Mouse (Mus musculus) embryo, embryonic 9.5 days (tissue): ENCODE data around the gene Acadvl.

Source experiments
- DNase-seq: peaks from one replicate; pipeline ENCODE4 v3.0.0-alpha.2; 2017; ENCODE audit errors: extremely low spot score

Gene Acadvl

DNA sequence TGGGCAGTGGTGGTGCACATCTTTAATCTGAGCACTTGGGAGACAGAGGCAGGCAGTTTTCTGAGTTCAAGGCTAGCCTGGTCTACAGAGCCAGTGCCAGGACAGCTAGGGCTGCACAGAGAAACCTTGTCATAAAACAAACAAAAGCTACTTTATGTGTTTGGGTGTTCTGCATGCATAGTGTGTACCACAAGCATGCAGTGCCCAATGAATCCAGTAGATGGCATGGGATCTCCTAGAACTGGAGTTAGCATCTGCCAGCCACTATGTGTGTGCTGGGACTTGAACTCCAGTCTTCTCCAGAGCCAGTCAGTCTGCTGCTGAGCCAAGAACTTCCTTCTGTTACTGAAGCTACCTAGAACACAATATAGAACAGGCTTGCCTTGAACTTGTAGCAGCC lies 13.3 kb downstream of the Acadvl start:
- DNase-seq, result no peak

DNA sequence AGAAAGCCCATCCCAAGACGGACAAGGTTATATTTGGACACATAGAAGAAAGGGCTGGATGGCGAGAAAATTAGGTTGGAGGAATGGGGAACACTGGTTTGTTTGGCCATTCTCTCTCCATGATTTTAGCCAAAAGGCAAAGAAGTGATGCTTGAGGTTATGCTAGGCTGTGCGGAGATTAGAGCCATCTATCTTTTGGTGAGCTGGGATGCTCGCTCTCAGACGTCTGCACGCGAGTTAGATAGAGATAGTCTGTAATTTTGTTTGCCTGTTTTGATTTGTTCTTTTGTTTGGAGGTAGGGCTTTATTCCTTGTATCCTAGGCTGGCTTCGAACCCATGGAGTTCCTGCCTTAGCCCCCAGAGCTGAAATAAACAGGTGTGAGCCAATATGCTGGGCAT lies 14.1 kb downstream of the Acadvl start:
- DNase-seq, result no peak

DNA sequence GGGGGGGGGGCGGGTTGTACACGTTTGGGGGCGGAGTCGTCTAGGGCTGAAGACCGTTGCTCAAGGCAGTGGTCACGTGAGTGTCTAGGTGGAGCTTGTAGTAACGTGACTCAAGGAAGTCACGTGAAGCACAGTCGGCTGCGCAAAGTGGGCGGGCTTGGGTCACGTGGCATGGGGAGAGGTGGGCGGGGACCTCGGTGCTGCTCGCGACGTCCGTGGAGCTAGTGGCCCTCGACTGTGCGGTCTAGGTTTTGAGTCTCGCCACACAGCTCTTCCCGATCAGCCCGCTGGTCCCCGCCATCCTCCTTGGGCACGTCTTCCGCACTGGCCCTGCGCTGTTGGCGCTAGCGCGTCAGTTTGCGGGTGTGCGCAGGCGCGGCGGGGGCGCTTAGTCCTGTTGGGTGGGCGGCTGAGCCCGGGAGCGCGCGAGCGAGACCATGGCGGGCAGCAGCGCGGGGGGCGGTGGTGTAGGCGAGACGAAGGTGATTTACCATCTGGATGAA lies 14.8 kb downstream of the Acadvl start, which contains the start of gene Dvl2:
Gene Dvl2, plus strand, starts transcription at position 200 of the 503 bp plus-strand sequence.
- DNase-seq, result peak; percentile 94

DNA sequence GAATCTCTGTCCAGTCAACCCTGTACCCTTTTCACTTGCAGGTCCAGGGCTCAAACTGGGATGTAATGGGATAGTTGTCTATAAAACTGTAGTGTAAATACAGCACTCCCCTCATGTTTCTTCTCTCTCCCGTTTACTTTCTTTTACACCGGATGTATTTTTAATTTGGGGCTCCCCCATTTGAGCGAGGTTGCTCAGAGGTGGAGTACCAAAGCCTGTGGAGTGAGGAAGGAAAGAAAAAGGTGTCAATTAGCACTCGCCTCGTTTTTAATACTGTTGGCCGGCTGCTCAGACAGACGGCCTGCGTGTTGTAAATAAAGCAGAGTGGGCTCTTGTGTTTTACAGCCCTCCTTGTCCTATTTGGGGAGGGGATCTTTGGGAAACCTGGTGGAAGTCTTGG lies 15.5 kb downstream of the Acadvl start:
- no peak for DNase-seq

DNA sequence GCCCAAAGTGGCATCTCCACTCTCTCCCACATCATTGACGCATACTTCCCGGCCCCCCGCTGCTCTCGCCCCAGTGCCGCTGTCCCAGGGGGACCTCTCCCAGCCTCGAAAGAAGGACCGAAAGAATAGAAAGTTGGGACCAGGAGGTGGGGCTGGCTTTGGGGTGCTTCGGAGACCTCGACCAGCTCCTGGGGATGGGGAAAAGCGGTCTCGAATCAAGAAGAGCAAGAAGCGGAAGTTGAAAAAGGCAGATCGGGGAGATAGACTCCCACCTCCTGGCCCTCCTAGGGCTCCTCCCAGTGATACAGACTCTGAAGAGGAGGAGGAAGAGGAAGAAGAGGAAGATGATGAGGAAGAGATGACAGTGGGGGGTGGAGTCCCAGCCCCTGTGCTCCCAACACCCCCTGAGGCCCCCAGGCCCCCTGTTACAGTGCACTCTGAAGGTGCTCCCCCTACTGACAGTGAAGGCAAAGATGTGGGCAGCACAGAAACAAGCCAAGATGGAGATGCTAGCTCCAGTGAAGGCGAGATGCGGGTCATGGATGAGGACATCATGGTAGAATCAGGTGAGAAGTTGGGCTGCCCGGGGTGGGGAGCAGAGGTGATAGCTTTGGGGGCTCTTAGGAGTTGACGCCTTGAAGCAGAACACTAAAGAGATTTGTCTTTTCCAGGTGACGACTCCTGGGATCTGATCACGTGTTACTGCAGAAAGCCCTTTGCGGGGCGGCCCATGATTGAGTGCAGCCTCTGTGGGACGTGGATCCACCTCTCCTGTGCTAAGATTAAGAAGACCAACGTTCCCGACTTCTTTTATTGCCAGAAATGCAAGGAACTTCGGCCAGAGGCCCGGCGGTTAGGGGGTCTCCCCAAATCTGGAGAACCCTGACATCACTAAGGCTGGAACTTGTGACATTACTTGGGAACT lies 16.4 kb downstream of the Acadvl start:
- no peak for DNase-seq

DNA sequence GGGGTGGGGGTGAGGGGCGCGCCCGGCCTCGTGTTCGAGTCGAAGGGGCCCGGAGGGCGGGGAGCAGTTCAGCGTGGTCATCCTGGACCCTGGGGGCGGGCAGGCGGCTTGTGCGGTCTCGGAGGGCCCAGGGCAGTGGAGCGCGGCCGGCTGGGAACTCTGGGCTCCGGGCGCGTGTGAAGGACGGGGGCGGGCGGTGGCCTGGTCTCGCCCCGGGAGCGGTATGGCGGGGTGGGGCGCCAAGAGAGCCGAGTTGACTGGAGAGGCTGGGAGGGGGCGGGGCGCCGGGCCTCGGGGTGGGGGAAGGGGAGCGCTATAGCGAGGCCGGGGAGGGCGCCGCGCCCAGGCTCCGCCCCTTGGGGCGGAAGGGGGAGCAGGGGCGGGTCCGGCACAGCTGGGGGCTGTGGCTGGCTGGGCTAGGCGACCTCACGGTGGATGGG lies 18.1 kb downstream of the Acadvl start:
- peak; percentile 94 for DNase-seq

DNA sequence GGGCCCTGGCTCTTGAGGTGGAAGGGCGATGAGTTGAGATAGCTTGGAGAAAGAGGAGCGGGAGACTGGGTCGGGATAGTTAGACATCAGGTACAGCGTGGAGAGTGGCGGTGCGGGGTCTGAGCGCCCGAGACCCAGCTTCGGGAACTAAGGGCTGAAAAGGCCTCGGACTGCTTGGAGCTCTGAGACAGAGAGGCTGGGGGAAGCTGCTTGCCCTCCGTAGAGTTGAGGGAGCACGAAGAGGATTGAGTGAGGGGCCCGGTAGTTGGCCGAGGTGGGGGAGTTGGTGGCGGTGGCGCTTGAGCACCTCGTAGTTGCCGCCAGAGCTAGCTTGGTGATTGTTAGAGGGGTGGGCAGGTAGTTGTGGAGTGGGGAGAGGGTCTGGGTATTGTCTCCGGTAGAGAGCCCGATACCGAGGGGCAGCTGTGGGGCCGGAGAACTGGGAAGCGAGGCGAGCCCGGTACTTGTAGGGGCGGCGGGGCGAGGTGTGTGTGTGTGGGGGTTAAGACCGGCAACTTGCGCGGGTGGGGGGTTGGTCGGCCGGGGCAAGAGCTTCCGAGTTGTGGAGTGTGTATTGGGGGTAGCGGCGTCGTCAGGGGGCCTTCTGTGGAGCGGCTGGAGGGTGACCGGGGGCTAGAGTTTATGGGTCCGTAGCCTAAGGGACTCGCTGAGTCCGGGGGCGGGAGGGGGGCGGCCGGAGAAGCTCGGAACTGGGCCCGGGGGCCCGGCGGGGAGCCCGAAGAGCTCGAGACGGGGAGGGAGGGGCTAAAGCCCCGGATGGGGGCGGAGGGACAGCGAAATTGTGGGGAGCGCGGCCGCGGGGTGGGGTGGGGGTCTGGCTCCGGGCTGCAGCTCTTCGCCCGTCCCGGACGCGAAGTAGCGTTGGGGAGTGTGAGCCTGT lies 18.8 kb downstream of the Acadvl start:
- no peak for DNase-seq

DNA sequence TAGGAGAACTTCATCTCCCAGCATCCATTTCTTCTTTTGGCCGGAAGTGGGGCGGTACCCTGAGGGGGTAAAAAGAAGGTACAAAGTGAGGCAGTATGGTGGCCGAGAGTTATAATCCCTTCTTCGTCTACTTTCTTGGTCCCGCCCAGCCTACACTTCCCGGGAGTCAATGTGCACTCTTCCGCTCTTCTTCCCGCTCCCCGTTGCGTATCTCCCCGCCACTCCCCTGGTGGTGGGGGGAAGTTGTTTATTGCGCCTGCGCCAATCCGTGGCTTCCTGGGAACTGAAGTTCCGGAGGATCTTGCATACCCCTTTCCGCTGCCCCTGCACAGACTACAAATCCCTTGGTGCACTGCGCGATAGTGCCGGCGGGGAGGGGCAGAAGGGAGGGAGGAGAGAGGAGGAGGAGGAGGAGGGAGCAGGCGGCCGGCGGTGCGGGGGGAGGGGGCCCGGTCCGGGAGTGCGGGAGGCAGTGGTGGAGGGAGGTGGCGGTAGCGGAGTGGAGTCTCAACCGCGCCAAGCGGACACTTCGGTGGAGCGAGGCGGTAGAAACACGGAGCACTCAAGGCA lies 19.7 kb downstream of the Acadvl start, which contains the start of gene Phf23:
Gene Phf23, plus strand, starts transcription at position 387 of the 570 bp plus-strand sequence.
- DNase-seq, result peak; percentile 99

DNA sequence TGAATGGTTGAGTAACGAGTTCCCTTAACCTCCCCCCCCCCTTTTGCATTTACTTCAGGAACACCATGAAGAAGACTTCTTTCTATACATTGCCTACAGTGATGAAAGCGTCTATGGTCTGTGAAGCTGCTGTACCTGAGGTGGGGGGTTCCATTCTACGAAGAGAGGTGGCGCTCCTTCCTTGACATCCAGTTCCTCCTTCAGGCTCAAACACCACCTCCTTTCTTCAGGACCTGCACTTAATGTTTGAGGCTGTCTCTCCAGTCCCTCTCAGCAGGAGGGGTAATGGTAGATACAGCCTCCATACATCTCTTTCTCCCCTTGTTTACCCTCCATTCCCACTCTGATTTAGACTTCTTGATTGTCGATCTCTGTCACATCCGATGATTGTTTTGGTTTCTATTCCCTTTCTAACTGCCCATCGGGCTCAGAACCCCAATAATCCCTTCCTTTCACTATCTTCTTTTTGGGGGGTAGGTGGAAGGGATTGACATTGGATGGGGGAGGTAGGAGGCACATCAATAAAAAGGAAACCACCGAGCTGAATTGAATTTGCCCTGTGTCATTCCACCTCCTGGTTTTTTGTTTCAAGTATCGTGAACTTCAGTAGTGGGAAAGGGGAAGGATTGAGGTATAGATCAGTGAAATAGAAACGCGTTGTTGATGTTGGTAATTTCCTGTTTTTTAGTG lies 20.7 kb downstream of the Acadvl start:
- no peak for DNase-seq

DNA sequence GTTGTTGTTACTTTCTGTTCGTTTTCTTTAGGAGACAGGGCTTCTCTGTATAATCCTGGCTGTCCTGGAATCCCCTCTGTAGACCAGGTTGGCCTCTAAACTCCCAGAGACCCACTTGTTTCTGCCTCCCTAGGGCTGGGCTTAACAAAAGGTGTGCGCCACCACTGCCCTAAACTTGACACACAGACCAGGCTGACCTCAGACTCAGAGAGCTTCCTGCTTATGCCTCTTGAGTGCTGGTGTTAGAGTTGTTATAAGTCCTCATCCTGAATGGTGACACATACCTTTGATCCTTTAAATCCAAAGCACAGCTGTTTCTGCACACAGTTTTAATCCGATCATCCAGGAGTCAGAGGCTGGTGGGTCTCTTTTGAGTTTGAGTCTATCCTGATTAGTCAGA lies 22.3 kb downstream of the Acadvl start:
- DNase-seq, result no peak

DNA sequence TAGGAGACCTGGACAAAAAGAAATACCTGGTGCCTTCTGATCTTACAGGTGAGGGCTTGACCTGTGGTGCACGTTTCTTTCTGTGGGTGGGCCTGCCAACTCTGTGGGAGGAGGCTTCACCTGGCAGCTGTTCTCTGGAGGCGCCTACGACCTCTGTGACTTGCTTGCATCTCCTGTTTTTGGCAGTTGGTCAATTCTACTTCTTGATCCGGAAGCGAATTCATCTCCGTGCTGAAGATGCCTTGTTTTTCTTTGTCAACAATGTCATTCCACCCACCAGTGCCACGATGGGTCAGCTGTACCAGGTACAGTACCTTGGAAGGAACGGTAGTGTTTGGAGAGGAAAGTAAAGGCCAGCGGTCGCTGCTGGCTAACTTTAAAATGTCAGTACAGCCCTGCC lies 22.8 kb downstream of the Acadvl start:
- DNase-seq, result no peak

DNA sequence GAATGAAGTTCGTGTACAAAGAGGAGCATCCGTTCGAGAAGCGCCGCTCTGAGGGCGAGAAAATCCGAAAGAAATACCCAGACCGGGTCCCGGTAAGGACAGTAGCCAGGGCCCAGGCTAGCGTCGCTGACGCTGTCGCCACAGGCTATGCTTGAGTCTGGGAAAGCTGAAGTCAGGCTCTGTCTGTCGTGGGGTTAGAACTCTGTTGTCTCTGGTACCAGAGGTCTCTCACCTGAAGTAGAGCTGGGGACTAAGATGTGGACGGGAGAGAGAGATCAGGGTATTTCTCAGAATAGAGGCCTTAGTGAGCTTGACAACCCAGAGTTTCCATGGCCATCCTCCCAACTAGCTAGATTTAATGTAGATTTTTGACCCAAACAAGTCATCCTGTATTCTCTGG lies 23.5 kb downstream of the Acadvl start:
- DNase-seq, result no peak

DNA sequence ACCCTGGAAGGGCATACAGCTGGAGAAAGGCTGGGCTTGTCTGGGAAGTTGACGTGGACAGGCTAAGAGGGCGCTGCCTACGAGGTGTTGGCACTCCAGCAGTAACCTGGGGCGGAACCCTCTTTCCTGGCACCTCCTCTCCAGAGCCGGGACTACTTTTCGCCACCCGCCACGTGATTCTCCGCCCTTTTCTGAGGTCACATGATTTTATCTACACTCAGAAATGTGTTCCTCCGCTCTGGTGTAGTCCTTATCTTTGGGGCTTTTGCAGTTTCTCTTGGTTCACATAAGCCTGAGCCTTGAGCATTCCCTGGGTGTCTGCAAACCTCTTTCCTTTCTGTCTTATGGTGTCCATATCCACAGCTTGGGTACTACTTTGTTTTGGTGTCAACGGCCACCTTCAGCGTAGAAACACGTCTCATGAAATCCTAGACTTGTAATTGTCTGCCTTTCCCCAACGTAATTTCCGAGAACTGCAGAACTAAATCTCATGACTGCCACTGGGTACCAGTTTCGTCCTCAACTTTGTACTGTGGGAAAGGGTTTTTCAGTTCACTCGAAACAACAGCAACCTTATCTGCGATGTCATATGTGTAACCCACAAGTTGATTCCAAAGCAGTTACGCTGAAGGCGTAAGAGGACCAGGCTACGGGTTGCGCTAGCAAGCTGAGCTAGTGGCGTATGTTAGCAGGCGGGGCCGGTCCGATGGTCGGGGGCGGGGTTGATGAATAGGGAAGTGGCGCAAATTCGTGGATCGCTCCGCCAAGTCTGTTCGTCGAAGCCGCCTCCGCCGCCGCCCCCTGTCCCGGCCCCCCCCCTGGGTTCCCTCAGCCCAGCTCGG lies 24.1 kb downstream of the Acadvl start, which contains the start of gene Gabarap:
Gene Gabarap, plus strand, starts transcription at position 294 of the 842 bp plus-strand sequence.
- DNase-seq, result peak; percentile 95

DNA sequence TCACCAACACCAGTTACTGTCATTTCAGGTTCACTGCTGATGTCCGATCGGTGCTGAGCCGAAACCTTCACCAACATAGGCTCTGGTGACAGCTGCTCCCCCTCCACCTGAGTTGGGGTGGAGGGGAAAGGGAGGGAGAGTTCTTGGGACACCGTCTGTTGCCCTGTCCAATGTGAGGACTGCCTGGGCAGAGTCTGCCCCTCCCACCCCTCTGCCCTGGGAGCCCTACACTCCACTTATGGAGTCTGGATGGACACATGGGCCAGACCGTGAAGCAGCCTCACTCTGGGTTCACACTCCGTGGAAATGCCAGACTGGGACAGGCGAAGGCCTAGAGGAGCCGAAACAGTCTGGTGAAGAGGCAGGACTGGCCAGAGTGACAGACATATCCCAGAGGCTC lies 25.3 kb downstream of the Acadvl start:
- no peak for DNase-seq

DNA sequence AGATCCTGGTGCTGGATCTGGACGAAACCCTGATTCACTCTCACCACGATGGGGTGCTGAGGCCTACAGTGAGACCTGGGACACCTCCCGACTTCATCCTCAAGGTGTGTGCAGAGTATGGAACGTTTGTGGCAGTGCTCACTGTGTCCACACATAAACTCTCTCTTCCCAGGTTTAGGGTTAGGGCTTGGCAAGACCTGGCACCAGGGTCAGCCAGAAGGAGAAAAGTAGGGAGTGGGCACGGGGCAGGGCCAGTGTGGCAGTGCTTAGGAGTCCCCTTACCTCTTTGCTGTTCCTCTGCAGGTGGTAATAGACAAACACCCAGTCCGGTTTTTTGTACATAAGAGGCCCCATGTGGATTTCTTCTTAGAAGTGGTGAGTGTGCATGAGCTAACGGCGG lies 30.8 kb downstream of the Acadvl start:
- no peak for DNase-seq

DNA sequence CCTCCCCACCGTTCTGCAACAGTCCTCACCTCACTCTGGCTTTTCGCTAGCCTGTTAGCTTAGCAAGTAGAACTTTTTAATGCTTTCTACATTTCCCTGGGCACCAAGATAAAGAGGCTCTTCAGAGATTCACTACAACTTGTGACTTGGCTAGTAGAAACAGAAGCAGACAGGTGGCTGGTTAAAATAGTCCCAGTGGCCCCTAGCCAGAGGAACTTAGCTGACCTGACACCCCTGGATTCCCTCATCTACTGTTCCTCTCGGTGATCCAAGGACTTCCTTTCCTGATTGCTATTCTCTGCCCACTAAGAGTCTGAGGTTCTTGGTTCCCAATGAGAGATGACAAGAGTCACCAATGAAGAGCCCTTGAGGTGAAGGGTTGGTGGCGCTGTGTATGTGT lies 31.8 kb downstream of the Acadvl start:
- no peak for DNase-seq

DNA sequence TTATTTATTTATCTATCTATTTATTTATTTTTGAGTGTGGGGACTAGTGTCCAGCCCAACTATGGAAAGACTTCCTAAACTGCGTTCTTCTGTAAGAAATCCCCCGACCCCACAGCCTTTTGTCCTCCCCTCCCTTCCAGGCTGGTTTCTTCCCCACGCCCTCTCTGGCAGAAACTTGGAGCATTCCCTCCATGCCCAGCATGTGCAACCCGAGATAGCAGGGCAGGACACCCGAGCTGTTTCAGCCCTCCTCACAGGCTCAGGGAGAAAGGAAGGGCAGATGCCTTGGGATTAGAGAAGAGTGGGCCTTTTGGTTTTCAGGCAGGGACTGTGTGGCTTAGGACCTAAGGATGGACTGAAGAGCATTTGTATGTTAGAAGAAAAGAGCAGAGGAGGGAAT lies 32.3 kb downstream of the Acadvl start:
- DNase-seq, result no peak

DNA sequence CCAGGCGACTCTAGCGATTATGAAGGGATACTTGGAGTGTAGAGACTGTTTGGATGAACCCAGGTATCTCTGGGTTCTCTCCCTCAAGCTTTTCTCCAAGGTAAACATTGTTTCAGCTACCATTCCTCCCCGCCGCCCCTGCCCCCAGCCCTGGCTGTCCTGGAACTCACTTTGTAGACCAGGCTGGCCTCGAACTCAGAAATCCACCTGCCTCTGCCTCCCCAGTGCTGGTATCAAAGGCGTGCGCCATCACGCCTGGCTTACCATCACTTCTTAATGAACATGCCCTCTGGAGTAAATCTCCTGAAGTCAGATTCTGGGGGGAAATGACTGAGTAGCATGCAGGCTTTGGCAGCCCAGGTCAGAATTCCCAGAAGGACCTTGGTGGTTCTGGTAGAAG lies 33.0 kb downstream of the Acadvl start, which contains the start of gene Elp5:
Gene Elp5, minus strand, starts transcription at position 293 of the 400 bp plus-strand sequence.
- no peak for DNase-seq

DNA sequence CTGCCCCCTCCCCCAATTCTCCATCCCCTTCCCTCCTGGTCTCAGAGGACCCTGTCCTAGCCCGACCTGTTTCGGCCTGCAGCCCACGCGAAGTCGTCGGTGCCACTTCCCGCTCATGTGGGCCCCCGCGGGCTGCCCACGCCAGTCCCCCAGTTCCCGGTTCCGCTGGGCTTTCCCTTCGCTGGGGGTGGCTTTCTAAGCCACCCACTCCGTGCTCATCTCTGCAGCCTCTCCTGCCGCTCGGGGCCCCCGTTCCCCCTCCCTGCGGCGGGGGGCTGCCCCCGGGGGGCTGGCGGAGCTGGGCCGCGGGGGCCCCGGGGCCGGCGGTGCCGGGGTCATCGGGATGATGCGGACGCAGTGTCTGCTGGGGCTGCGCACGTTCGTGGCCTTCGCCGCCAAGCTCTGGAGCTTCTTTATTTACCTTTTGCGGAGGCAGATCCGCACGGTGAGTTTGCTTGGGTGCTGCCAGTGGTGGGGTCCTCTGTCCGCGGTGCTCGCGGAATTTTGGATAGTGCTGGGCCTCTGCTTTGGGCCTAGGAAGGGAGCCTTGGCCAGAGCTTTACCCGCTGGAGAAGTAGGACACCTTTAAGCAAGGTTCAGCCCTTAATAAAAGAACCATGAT lies 34.0 kb downstream of the Acadvl start, which contains the start of gene Ctdnep1:
Gene Ctdnep1, plus strand, starts transcription at position 16 of the 622 bp plus-strand sequence.
- DNase-seq, result no peak
